Mouse (Mus musculus): Measurements from ENCODE around the gene Micall2.
"Not testable (repeated sequence)": the region's sequence is repeated elsewhere in the genome, so short reads cannot be mapped to it uniquely, and the experiment has no call there.

Micall2 gene

DNA sequence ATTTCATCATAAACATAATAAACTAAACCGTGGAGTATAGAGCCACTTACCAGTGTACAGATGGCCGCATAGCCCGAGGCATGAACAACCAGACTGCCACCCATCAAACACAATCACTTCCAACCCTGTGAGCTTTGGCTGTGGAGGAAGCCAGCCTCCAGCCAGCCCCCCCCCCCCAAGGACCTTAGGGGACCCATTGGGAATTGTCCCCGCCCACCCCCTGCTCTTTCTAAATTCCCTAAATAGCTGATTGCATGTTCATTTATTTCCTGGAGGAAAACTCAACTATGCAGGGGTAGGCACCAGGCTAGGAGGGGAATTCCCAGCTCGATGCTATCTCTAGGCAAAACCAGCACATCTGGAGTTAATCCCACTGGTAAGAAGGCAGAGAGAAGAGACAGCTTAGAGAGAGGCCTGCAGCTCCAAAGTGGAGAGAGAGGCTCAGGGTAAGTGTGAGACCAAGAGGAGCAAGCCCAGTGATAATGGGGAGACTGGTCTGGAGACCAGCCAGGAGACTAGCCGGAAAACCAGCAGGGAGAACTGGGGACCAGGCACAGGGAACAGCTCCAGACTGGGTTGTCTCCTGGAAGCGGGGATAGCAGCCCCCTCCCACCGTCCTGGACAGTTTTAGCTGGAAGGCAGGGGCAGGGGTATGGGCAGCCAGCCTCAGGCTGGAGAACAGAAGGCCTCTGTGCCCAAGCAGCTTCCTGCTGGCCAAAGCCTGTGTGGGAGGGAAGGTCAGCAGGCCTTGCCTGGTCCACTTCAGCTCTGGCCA is 5.2 kb downstream of the Micall2 start:
- DNase-seq (ENCODE audit: low spot score in 2 of 2) = no peak

- DNase-seq (ENCODE audit: low spot score in 2 of 2) = no peak
These were observed 8.9 kb downstream of the Micall2 start for GRCm38 (mm10) chr5:139727261-139727660.

GRCm38 (mm10) chr5:139726186-139726585 is 9.9 kb downstream of the Micall2 start:
- DNase-seq (ENCODE audit: low spot score in 2 of 2) = no peak

DNA sequence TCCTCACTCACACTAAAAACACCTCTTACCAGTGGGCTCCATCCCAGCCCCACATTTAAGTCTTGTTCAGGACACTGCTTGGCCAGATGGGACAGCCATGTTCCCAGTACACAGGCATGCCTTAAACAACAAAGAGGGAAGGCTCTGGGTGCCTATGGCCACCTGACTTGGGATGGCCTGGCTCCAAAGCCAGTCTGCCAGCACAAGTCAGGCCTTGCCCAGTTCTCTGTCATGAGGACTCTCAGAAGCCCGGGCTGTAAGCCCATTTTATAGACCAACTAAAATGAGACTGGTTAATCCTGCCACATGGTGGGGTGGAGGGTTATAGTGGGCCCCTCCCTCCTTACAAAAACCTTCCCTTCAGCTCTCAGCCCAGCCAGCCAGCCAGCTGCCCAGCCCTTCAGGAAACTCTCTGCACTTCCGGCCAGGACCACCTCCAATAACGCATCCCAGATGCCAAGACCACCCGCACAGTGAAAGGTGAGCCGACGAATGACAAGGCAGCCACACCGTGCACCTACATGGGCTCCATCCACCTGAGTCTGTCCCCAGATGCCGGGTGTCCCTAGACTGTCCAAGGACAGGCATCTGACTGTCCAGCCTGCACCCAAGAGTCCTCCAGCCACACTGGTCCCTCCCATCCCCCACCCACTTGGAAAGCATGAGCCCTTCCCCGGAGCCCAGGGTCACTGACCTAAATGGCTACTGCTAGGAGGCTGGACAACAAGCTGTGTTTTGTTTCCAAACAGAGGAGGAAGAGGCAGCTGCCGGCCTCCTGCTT is 11.6 kb downstream of the Micall2 start:
- no peak for DNase-seq (ENCODE audit: low spot score in 2 of 2)

GRCm38 (mm10) chr5:139723113-139723512 is 13.0 kb downstream of the Micall2 start:
- no peak for DNase-seq (ENCODE audit: low spot score in 2 of 2)

DNA sequence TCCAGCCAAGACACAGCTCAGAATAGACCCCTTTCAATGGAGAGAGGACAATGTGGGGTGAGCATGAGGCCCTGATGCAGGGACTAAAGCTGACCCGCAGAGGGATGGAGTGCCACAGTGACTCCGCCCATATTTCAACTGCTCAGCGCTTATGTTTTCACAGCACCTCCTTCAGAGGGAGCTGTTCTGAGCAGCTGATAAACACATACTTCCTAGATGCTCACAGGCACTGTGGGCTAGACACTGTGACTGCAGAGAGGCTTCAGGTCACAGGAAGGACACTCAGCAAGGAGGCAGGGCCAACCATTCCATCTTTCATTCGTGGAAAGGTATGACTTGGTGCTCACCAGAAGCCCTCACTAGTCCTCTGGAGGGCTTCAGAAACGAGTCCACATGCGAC is 13.4 kb downstream of the Micall2 start:
- DNase-seq (ENCODE audit: low spot score in 2 of 2) = no peak

- DNase-seq (ENCODE audit: low spot score in 2 of 2) = no peak
These were observed 17.2 kb downstream of the Micall2 start for GRCm38 (mm10) chr5:139718949-139719348.

- no peak for DNase-seq (ENCODE audit: low spot score in 2 of 2)
These were observed 17.6 kb downstream of the Micall2 start for GRCm38 (mm10) chr5:139718540-139718939.

DNA sequence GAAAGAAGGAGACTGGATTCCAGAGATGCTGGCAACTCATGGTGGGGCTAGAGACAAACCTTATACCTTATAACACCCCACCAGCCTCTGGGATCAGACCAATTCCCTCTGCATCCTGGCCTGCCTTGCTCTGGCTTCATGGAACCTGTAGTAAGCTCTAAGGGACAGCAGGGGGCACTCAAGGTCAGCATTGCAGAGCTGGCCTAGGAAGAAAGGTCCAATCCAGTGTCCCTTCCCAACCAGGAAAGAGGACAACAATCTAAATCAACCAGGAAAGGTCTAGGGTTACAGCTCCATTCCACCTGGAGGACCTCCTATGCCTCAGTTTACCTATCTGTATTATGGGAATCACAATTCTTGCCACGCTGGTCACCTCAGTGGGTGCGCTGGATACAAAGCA is 18.4 kb downstream of the Micall2 start:
- peak in 1 of 2 experiments; percentile 55 for DNase-seq (ENCODE audit: low spot score in 2 of 2)

GRCm38 (mm10) chr5:139706496-139706895 is 29.6 kb downstream of the Micall2 start:
- no peak for DNase-seq (ENCODE audit: low spot score in 2 of 2)

DNA sequence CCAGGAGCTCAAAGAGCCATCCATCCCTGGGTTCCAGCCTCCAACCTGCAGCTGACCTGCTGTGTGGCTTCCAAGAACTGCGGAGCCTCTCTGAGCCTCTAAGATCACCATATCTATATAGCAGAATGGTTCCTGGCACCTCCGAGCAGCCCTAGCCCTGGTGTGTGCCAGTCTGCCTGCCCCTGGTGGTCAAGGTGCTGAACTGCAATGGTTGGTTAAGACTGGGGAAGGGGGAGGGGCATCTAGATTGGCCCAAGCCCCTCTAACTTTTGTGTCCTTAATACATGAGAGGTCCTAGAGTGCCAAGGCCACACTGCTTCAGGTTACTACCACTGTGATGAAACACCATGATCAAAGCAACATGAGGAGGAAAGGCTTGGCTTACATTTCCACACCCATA is 33.2 kb downstream of the Micall2 start:
- no peak for DNase-seq (ENCODE audit: low spot score in 2 of 2)

DNA sequence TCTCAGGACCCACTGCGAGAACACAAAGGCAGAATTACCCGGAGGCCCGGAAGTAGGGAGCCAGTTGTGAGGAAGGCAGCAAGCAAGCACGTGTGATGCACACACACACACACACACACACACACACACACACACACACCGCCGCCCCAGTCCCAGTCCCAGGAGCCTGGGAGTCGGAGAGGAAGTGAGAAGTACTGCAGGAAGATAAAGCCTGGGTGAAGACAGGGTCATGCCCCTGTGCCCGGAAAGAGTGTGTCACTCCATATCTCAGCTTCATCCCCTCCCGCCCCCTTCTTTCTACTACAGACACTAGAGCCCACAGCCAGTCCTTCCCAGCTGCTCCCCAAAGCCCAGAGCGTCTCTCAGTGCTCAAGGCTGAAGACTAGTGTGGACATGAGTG is 33.9 kb downstream of the Micall2 start:
- DNase-seq (ENCODE audit: low spot score in 2 of 2) = no peak

DNA sequence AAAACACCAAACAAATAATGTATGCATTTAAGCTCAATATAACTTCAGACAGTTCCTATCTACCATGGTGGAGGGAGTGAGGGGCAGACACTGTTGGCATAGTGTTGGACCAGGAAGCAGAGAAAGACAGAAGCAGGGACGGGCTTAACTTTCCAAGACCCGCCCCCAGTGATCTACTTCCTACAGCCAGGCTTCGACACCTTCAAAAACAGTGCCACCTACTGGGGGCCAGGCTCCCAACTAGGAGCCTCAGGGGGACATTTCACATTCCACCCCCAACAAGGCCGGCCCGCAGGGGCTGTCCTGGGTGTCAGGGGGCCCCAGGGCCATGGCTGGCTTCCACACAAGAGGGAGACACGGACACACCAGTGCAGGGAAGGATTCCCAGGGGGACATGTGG is 39.2 kb downstream of the Micall2 start:
- no peak for DNase-seq (ENCODE audit: low spot score in 2 of 2)

DNA sequence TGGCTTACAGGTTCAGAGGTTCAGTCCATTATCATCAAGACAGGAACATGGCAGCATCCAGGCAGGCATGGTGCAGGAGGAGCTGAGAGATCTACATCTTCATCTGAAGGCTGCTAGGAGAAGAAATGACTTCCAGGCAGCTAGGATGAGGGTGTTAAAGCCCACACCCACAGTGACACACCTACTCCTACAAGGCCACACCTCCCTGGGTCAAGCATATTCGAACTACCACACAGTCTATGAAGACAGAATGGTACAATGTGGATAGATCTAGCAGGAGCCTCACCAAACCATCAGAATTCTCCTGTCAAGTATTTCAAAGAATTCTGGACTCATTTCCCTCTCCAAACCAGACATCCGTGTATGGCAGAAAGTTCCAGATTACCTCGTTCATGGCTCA is 40.3 kb downstream of the Micall2 start:
- not testable (repeated sequence) for DNase-seq (ENCODE audit: low spot score in 2 of 2)

- peak in 1 of 2 experiments; percentile 9 for DNase-seq (ENCODE audit: low spot score in 2 of 2)
These were observed 41.1 kb downstream of the Micall2 start for GRCm38 (mm10) chr5:139694989-139695571.

DNA sequence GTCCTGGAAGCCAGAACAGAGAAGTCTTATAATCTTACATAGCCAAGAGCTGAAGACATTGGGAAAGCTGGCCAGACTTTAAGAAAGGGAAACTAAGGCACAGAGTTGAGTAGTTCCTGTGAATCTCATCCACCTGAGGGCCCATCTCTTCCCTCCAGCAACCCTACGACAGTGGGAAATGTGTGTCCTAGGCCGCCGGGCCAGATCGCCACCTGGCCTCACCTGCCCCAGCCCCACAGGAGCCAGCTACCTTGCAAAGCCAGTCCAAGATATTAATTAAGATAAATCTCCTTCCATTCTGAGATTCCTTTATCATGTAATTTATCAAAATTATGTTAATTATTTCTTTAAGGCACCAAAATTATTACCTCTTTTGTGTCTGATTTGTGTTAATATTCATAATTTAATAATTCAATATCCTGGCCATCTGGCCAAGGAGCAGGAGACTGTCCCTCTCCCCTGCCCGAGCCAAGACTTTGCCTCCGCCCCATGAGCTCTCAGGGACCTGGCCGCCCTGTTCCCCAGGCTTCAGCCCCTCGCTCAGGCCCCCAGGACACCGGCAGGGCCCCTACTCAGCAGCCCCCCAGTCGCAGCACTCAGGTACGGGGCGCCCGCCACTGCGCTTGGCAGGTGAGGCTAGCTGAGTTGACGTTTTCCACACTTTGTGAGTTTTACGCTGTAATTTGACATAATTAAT is 41.7 kb downstream of the Micall2 start:
- DNase-seq (ENCODE audit: low spot score in 2 of 2) = no peak

GRCm38 (mm10) chr5:139690791-139691190 is 45.3 kb downstream of the Micall2 start:
- DNase-seq (ENCODE audit: low spot score in 2 of 2) = no peak

DNA sequence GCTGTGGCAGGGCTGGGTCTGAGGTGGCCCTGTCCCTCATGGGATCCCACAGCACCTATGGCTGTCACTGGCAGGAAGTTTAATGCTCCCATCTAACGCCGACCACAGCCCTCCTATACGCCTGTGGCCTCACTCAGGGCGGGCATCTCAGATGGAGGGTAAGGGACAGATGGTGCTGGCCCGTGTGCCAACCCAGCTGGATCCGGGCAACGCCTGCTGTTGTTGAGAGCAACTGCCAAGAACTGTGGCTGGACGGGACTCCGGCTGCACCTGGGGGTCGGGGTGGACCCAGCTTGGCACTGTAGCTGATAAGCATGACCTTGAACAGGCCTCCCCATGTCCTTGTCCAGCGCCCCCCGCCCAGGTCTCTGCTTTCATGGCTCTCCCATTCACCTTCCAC is 47.8 kb downstream of the Micall2 start:
- DNase-seq (ENCODE audit: low spot score in 2 of 2) = no peak

- peak; percentile 16 to 41 for DNase-seq (ENCODE audit: low spot score in 2 of 2)
These were observed 48.5 kb downstream of the Micall2 start for GRCm38 (mm10) chr5:139687646-139688045.

GRCm38 (mm10) chr5:139686530-139687249 is 49.4 kb downstream of the Micall2 start:
- DNase-seq (ENCODE audit: low spot score in 2 of 2) = peak; percentile 46 to 48

DNA sequence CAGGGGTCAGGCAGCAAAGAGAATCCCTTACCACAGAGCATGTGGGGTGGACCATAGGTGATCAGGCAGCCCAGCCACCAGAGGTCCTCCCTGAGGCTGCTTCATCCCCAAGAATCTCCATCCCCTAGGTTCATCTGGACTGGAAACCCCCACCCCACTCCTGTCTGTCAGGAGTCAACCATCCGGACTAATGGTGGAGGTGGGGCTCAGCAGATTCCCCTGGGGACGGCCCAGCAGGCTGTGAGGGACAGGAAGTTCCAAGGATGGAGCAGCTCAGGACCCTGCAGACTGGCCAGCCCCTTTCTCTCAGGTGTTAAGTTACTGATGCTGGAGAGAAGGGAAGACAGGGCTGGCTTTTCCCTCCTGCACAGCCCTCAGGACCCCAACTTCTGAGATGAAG is 52.9 kb downstream of the Micall2 start:
- DNase-seq (ENCODE audit: low spot score in 2 of 2) = no peak

DNA sequence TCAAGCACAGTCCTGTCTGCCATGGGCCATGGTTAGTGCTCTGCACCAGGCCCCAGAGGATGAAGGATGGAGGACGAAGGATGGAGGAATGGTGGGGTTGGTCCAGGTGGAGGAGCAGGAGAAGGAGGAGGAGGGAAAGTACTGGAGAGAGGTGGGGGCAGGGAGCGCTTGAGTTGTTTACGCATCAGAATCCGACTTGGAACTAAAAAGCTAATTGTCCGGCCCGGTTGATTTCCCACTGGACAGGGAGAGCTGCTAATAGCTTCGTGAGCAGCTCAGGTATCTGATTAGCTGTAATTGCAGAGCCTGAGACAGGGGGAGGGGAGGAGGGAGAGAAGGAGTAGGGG is 53.5 kb downstream of the Micall2 start:
- DNase-seq (ENCODE audit: low spot score in 2 of 2) = no peak

All from urinary bladder, postnatal 36 days (tissue).